Mouse (Mus musculus) kidney, postnatal 0 days (tissue): ENCODE data around the gene Zbtb37. TPM values are rescaled to one million over a fixed set of nuclear protein-coding genes. Genes with fewer than 3 reads are reported as not detected.

Source experiments
- ATAC-seq: fragments of 200-750 bp; cut with Nextera tagmentation; replicated peaks from 2 replicates; pipeline ENCODE4 v1.8.0; 2017; ENCODE audit warnings: low read depth, moderate number of reproducible peaks, moderate TSS enrichment, moderate library complexity; ENCODE audit not compliant: low FRiP score
- DNase-seq: peaks from one replicate; pipeline ENCODE4 v3.0.0-alpha.2; 2016; ENCODE audit warnings: low spot score
- H3K27ac ChIP-seq: fragments of 300-500 bp; sonication (generic); 2 replicates; pipeline ENCODE4 v1.5.1; 2014; ENCODE audit warnings: mild to moderate bottlenecking
- H3K27me3 ChIP-seq: fragments of 300-500 bp; sonication (generic); 2 replicates; pipeline ENCODE4 v1.6.1; 2014; ENCODE audit warnings: low read length, mixed read lengths; ENCODE audit not compliant: insufficient read depth
- H3K36me3 ChIP-seq: fragments of 300-500 bp; sonication (generic); 2 replicates; pipeline ENCODE4 v1.6.1; 2014; ENCODE audit warnings: low read length, mixed read lengths; ENCODE audit not compliant: insufficient read depth
- H3K4me1 ChIP-seq: fragments of 300-500 bp; sonication (generic); replicated peaks from 2 replicates; pipeline ENCODE4 v1.6.1; 2014; ENCODE audit warnings: antibody characterized with exemption, low read length, mixed read lengths; ENCODE audit not compliant: insufficient read depth
- H3K4me2 ChIP-seq: fragments of 300-500 bp; sonication (generic); 2 replicates; pipeline ENCODE4 v1.6.1; 2014; ENCODE audit warnings: mild to moderate bottlenecking, low read length, moderate library complexity, mixed read lengths
- H3K4me3 ChIP-seq: fragments of 300-500 bp; sonication (generic); replicated peaks from 2 replicates; pipeline ENCODE4 v1.5.1; 2014; ENCODE audit warnings: low read depth, low read length
- H3K9ac ChIP-seq: fragments of 300-500 bp; sonication (generic); 2 replicates; pipeline ENCODE4 v1.6.1; 2014; ENCODE audit warnings: low read depth, low read length
- H3K9me3 ChIP-seq: fragments of 300-500 bp; sonication (generic); replicated peaks from 2 replicates; pipeline ENCODE4 v1.6.1; 2016; ENCODE audit warnings: low read length, inconsistent platforms, mixed read lengths
- CTCF ChIP-seq: IDR thresholded peaks from 2 replicates; pipeline ENCODE4 v1.5.1; 2016; ENCODE audit warnings: antibody characterized with exemption, low read depth, mild to moderate bottlenecking, moderate library complexity
- WGBS: fragments of 180-500 bp; shearing (Covaris S2); extraction: QIAGEN DNeasy Blood & Tissue Kit; methylation state at CpG from one replicate; pipeline ENCODE4 v1.1.7; 2014; 5-methylcytosine and 5-hydroxymethylcytosine counted together
- polyA plus RNA-seq: library from polyadenylated mRNA; unstranded; fragments of >200 nt; fragmentation: Nextera tagmentation; extraction: Ambion mirVana; gene quantifications from 2 replicates; pipeline ENCODE4 v1.2.1, GENCODE M21; 2015

The Zbtb37 gene
- polyA plus RNA-seq, 1 experiment from 2014 or later, result 7.4 TPM

DNA sequence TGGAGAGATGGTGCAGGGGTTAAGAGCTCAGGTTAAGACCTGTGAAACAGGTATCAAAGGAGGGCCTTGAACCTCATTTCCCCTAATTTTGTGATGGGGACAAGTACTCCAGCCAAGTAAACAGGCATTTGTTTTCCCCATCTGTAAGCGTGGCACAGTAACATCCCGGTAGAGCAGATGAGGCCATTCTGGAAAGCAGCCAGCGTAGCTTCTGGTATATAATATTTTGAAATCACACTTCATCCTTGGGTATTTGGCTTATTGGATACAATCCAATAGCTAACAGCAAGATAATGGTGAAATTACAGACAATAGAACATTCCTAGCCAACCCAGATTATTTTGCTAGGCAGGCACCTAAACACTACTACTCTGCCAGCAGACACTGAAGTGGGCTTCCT, 51.8 kb downstream of the Zbtb37 start:
- Histone ChIP-seq H3K4me1 (no peaks in the 10 kb centered on the region), H3K9ac (no peak overlapping the region), H3K9me3 (no peaks in the 10 kb centered on the region), H3K27me3 (no peaks in the 10 kb centered on the region), H3K4me3 (no peak overlapping the region), H3K36me3 (no peaks in the 10 kb centered on the region), H3K27ac (no peak overlapping the region), H3K4me2 (no peak overlapping the region)
- no peak for ATAC-seq
- no peak for DNase-seq
- 77% methylated on average over 3 of the region's 3 CpGs for WGBS
- no peak for TF ChIP-seq CTCF

DNA sequence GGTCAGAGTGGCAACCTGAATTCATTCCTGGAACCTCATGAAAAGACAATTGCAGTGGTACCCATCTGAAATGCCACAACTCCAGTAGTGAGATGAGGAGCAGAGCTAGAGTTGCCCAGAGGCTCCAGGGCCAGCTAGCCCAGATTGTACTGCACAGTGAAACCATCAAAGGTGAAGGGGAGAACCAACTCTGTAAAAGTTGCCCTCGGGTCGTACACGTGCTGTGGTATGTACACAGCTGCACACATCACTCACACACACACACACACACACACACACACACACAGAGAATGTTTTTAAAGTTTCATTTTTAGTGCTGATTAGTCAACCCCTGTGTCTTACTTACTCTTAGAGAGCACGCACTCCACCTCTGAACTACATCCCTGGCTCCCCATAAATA, 53.3 kb downstream of the Zbtb37 start:
- H3K4me2 ChIP-seq, result no peak overlapping the region
- no peak overlapping the region for H3K4me3 ChIP-seq
- WGBS, result 68% methylated on average over 4 of the region's 4 CpGs
- H3K27ac ChIP-seq, result no peak overlapping the region
- no peak for TF ChIP-seq CTCF
- no peaks in the 10 kb centered on the region for H3K4me1 ChIP-seq
- no peaks in the 10 kb centered on the region for H3K9me3 ChIP-seq
- H3K9ac ChIP-seq, result no peak overlapping the region
- H3K27me3 ChIP-seq, result no peaks in the 10 kb centered on the region
- H3K36me3 ChIP-seq, result no peaks in the 10 kb centered on the region
- DNase-seq, result no peak
- no peak for ATAC-seq

DNA sequence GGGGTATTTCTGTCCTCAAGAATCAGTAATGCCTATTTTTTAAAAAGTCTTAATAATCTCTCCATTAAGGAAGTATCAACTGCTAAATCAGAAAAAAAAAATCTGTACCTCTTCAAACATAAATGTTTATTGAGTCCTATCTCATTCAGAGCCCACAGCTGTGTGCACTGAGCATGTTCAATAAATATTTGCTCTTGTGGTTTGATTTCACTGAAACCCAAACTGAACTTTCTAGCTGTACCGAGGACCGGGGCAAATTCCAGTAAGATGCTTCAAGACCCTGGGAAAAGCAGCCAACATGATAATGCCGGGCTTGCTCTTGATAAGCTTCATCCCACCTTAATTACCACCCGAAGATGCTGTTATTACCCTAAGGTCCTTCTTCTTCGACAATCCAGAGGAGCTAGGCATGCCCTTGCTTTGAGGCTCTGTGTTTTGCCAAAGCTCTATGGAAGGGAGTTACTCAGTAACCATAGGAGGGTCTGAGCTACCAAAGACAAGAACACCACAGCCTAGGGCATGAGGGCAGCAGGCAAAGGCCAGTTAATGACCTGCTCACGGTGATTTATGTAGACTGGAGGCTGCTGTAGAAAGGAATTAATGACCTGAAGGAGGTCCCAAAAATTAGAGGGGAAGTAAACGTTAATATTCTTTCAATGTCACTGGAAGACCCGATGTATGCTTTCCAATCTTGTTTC, 54.0 kb downstream of the Zbtb37 start:
- no peak overlapping the region for H3K4me3 ChIP-seq
- H3K9ac ChIP-seq, result no peak overlapping the region
- WGBS, result 33% methylated on average over 8 of the region's 8 CpGs
- no peak overlapping the region for H3K27ac ChIP-seq
- peak; percentile 40 for DNase-seq
- H3K36me3 ChIP-seq, result no peaks in the 10 kb centered on the region
- no peak for TF ChIP-seq CTCF
- H3K9me3 ChIP-seq, result no peaks in the 10 kb centered on the region
- ATAC-seq, result peak; percentile 38; the same call in 1 of the 2 replicates
- no peaks in the 10 kb centered on the region for H3K4me1 ChIP-seq
- H3K27me3 ChIP-seq, result no peaks in the 10 kb centered on the region
- no peak overlapping the region for H3K4me2 ChIP-seq

DNA sequence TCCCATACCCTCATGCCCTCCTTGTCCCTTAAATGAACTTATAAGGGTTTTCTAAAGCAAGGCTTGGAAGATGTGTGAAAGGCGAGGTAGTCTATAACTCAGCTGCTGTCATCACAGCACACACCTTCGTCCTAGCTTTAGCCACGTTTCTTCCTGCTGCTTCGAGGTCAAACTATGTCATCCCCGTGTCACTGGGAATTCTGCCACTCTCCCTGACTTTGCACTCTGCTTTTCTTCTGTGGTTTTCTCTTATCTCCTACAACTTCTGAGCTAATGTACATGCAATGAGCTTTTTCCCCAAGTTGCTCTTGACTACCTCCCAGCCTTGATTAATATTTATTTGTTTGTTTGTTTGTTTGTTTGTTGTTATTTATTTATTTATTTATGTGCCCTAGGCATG, 54.6 kb downstream of the Zbtb37 start:
- no peak overlapping the region for H3K9ac ChIP-seq
- no peak overlapping the region for H3K27ac ChIP-seq
- no peak for TF ChIP-seq CTCF
- no peak for DNase-seq
- no peaks in the 10 kb centered on the region for H3K4me1 ChIP-seq
- H3K9me3 ChIP-seq, result no peaks in the 10 kb centered on the region
- ATAC-seq, result no peak
- no peak overlapping the region for H3K4me2 ChIP-seq
- H3K4me3 ChIP-seq, result no peak overlapping the region
- H3K27me3 ChIP-seq, result no peaks in the 10 kb centered on the region
- WGBS, result 63% methylated on average over 5 of the region's 5 CpGs
- H3K36me3 ChIP-seq, result no peaks in the 10 kb centered on the region

GRCm38 (mm10) chr1:160978071-160978735, 56.4 kb downstream of the Zbtb37 start, which contains the start of gene Serpinc1:
Gene Serpinc1 (plus strand): TSS chr1:160978585.
- no peaks in the 10 kb centered on the region for H3K27me3 ChIP-seq
- no peak within 1 kb of the TSS for H3K9ac ChIP-seq
- H3K36me3 ChIP-seq, result no peaks in the 10 kb centered on the region
- no peaks in the 10 kb centered on the region for H3K4me1 ChIP-seq
- no peak for TF ChIP-seq CTCF
- H3K4me2 ChIP-seq, result no peak within 1 kb of the TSS
- H3K9me3 ChIP-seq, result no peaks in the 10 kb centered on the region
- DNase-seq, result no peak
- no peak within 1 kb of the TSS for H3K4me3 ChIP-seq
- H3K27ac ChIP-seq, result no peak within 1 kb of the TSS
- 90% methylated on average over 4 of the region's 4 CpGs for WGBS
- no peak for ATAC-seq

DNA sequence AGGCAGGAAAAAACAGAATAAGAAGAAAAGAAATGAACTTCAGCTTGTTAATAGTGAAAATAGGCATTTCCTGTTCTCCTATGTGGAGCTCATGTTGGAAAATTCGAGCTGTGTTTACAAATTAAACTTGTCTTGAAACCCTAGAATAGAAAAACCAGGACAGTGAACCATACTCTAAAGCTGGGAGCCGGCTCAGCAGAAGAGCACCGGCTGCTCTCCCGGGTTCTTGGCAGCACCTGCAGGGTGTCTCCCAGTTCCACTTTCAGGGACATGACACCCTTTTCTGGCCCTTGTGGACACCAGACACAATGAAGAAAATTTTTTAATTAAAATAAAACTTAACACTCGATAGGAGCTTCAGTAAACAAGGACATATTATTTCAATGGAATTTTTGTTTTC, 66.0 kb downstream of the Zbtb37 start:
- no peak for DNase-seq
- H3K9me3 ChIP-seq, result no peaks in the 10 kb centered on the region
- WGBS, result 63% methylated on average over 5 of the region's 5 CpGs
- H3K36me3 ChIP-seq, result peaks cover 39% of the 10 kb centered on the region
- H3K4me1 ChIP-seq, result no peaks in the 10 kb centered on the region
- ATAC-seq, result no peak
- no peaks in the 10 kb centered on the region for H3K27me3 ChIP-seq
- H3K4me2 ChIP-seq, result no peak overlapping the region
- H3K27ac ChIP-seq, result no peak overlapping the region
- TF ChIP-seq CTCF, result no peak
- no peak overlapping the region for H3K9ac ChIP-seq
- no peak overlapping the region for H3K4me3 ChIP-seq
